Mouse (Mus musculus): ENCODE data around the gene Hba-a2. TPM values are rescaled to one million over a fixed set of nuclear protein-coding genes. Genes with fewer than 3 reads are reported as not detected.

Hba-a2 gene
- polyA plus RNA-seq, 1 experiment = 2,638 TPM

DNA sequence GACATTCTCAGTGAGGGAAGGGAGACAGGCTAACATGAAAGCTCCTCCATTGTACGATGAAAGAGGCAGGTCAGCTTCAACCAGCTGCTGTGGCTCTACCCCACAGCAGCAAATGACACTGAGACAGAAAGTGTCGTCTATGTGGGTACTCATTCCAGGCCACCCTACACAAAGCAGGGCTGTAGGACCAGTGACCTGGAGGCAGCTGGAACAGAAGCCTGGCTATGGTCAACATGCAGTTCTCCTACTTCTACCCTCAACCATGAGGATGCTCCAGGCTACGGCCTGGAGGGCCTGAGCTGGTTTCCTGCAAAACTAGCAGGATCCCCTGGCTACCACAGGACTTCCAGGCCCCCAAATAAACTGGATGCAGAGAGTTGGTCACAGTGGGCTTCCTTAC is 39.7 kb upstream of the Hba-a2 start:
- no peaks in the 10 kb centered on the region for H3K27me3 ChIP-seq (ENCODE audit: control insufficient read depth, insufficient read depth, low read length)
- no peaks in the 10 kb centered on the region for H3K4me1 ChIP-seq (replicated peaks; ENCODE audit: control insufficient read depth, insufficient read depth, low read length)
- 97% methylated on average over 3 of the region's 3 CpGs for WGBS
- TF ChIP-seq CTCF (IDR thresholded peaks at IDR 0.05; ENCODE audit: borderline replicate concordance, control insufficient read depth, extremely low read depth, insufficient read depth, low read length, poor library complexity) = no peak
- TF ChIP-seq POLR2A (IDR thresholded peaks at IDR 0.05; ENCODE audit: control insufficient read depth, extremely low read depth, insufficient read depth, low read length, poor library complexity) = no peak
- H3K27ac ChIP-seq (ENCODE audit: control insufficient read depth, insufficient read depth, low read length) = no peak overlapping the region
- no peak for DNase-seq
- no peaks in the 10 kb centered on the region; the same call in 1 of the 2 replicates for H3K36me3 ChIP-seq (ENCODE audit: control insufficient read depth, insufficient read depth, low read length)
- H3K4me3 ChIP-seq (ENCODE audit: control insufficient read depth, insufficient read depth, low read length) = no peak overlapping the region

DNA sequence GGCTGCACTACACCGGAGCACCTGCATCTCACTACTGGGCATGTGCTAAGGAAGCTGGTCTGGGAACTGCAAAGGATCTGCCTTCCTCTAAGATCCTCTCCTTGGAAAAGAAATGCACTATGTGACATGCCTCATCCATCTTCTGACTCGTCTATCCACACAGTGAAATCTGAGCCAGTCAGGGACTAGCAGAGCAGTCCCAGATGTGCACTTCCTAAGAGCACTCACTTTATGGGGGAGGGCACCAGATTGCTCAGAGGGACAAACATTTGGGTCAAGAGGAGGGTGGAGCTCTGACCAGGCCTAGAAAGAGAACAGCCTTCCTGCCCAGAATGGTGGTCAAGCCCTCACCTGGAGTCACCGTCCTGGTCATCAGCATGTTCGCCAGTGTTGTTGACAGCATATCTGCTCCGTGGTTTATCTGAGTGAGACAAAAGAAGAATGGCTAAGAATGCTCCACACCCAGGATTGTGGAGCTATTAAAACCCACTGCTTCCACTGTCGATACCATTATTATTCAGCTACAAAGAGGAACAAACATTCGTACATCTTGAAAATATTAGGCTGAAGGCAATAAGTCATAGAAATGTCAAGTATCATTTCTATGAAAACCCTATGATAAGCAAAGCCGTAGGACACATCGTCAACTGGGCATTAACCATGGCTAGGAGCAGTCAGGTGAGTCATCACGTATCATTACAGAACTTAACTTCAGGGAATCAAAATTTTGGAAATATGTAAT is 33.4 kb upstream of the Hba-a2 start:
- DNase-seq = no peak
- Histone ChIP-seq H3K27ac (ENCODE audit: control insufficient read depth, insufficient read depth, low read length) (no peak overlapping the region), H3K27me3 (ENCODE audit: control insufficient read depth, insufficient read depth, low read length) (no peaks in the 10 kb centered on the region), H3K4me3 (ENCODE audit: control insufficient read depth, insufficient read depth, low read length) (no peak overlapping the region), H3K4me1 (replicated peaks; ENCODE audit: control insufficient read depth, insufficient read depth, low read length) (peaks cover 5% of the 10 kb centered on the region; the same call in 1 of the 2 replicates), H3K36me3 (ENCODE audit: control insufficient read depth, insufficient read depth, low read length) (0 out of 2 replicates have a peak, but pooled peaks cover 3% of the 10 kb centered on the region)
- WGBS = 95% methylated on average over 10 of the region's 10 CpGs
- TF ChIP-seq CTCF (IDR thresholded peaks at IDR 0.05; ENCODE audit: borderline replicate concordance, control insufficient read depth, extremely low read depth, insufficient read depth, low read length, poor library complexity) (no peak), POLR2A (IDR thresholded peaks at IDR 0.05; ENCODE audit: control insufficient read depth, extremely low read depth, insufficient read depth, low read length, poor library complexity) (no peak)

DNA sequence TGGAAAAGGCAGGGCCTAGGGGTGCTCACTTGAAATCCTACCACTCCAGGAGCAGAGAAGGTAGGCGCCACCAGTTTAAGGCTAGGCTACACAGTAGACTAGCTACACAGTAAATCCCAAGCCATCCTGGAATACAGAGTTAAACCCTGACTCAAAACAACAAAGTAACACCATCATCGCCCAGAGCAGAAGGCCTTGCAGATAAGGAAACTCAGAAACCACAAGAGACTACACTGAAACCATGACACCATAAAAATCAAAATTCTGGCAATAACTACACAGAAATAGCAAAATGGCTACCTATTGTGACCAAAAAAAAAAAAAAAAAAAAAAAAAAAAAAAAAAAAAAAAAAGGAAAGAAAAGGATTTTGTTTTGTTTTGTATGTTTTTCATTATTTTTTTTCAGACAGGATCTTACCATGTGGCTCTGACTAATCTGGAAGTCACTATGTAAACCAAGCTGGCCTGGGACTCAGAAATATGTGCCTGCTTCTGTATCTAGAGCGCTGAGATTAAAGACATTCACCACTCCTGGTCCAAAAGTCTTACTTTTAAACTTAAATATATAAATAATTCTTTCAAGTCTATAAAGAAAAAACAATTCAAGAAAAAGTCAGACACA is 31.1 kb upstream of the Hba-a2 start:
- Histone ChIP-seq H3K4me3 (ENCODE audit: control insufficient read depth, insufficient read depth, low read length) (no peak overlapping the region), H3K36me3 (ENCODE audit: control insufficient read depth, insufficient read depth, low read length) (0 out of 2 replicates have a peak, but pooled peaks cover 3% of the 10 kb centered on the region), H3K27me3 (ENCODE audit: control insufficient read depth, insufficient read depth, low read length) (no peaks in the 10 kb centered on the region), H3K27ac (ENCODE audit: control insufficient read depth, insufficient read depth, low read length) (no peak overlapping the region), H3K4me1 (replicated peaks; ENCODE audit: control insufficient read depth, insufficient read depth, low read length) (peaks cover 8% of the 10 kb centered on the region)
- no peak for DNase-seq
- 64% methylated on average over 3 of the region's 3 CpGs for WGBS
- TF ChIP-seq CTCF (IDR thresholded peaks at IDR 0.05; ENCODE audit: borderline replicate concordance, control insufficient read depth, extremely low read depth, insufficient read depth, low read length, poor library complexity) (no peak), POLR2A (IDR thresholded peaks at IDR 0.05; ENCODE audit: control insufficient read depth, extremely low read depth, insufficient read depth, low read length, poor library complexity) (no peak)

DNA sequence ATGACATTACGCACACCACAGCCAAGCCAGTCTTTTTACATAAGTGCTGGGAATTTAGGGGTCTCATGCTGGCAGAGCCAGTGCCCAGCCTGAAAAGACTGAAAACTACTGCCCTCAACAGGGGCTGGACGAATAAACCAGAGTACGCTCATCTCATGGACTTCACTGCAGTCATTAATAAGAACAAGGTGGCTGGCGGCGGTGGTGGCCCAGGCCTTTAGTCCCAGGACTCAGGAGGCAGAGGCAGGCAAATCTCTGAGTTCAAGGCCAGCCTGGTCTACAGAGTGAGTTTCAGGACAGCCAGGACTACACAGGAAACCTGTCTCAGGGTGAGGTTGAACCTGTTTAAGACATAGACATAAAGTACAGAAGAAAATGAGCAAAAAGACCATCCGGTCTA is 30.1 kb upstream of the Hba-a2 start:
- Histone ChIP-seq H3K4me1 (replicated peaks; ENCODE audit: control insufficient read depth, insufficient read depth, low read length) (peaks cover 8% of the 10 kb centered on the region), H3K36me3 (ENCODE audit: control insufficient read depth, insufficient read depth, low read length) (0 out of 2 replicates have a peak, but pooled peaks cover 3% of the 10 kb centered on the region), H3K27me3 (ENCODE audit: control insufficient read depth, insufficient read depth, low read length) (no peaks in the 10 kb centered on the region), H3K27ac (ENCODE audit: control insufficient read depth, insufficient read depth, low read length) (no peak overlapping the region), H3K4me3 (ENCODE audit: control insufficient read depth, insufficient read depth, low read length) (no peak overlapping the region)
- WGBS = 98% methylated on average over 6 of the region's 6 CpGs
- no peak for TF ChIP-seq CTCF (IDR thresholded peaks at IDR 0.05; ENCODE audit: borderline replicate concordance, control insufficient read depth, extremely low read depth, insufficient read depth, low read length, poor library complexity)
- no peak for TF ChIP-seq POLR2A (IDR thresholded peaks at IDR 0.05; ENCODE audit: control insufficient read depth, extremely low read depth, insufficient read depth, low read length, poor library complexity)
- no peak for DNase-seq

DNA sequence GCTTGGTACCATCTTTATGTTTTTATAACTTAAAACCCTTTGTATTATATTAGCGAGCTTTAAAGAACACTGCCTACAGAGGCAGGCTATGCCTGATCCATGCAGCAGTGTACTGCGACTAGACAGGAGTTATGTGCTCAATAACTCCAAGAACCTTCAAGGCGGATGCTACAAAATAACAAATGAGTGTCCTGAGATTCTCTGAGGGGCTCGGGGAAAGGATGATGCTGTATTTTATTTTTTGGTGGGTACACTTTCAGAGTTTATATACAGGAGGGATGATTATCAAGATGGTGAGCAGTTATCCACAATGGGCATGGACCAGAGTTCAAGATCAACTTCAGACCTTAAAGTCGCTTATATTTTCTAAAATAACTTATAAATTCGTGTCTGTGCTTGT is 29.5 kb upstream of the Hba-a2 start:
- TF ChIP-seq POLR2A (IDR thresholded peaks at IDR 0.05; ENCODE audit: control insufficient read depth, extremely low read depth, insufficient read depth, low read length, poor library complexity) = no peak
- TF ChIP-seq CTCF (IDR thresholded peaks at IDR 0.05; ENCODE audit: borderline replicate concordance, control insufficient read depth, extremely low read depth, insufficient read depth, low read length, poor library complexity) = no peak

DNA sequence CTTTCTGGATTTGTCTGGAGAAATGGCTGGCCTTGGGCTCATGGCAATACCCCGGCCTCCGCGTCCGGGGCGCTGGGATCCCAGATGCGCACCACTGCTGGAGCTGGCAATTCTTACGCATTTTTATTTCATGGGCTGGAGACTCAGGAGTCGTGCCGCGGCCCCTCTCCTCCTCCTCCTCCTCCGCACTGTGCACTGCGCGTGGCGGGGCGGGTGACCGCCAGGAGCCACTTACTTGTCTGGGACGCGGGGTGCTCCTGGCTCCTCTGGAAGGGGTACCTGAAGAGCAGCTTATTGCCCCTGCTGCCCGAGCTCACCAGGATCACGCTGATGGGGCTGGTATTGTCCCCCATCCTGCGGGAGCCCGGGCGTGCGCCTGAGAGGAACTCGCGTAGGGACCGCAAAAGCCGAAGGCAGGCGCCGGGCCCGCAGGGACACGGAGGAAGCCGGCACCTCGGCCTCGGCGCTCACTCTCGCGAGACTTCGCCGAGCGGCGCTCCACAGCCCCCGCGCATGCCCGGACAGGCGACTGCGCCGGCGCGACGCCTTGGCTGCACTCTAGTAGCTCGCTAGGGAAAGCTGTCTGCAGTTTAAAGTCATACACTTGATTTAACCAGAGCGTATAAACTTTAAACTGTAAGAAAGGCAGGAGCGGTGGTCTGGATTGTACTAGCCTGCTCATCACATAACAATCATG is 29.0 kb upstream of the Hba-a2 start, which contains the start of gene Nprl3:
Gene Nprl3 (minus strand): TSS at position 520 of the 697 bp plus-strand sequence.
- TF ChIP-seq CTCF (IDR thresholded peaks at IDR 0.05; ENCODE audit: borderline replicate concordance, control insufficient read depth, extremely low read depth, insufficient read depth, low read length, poor library complexity) (no peak; the same call in 1 of the 2 replicates), POLR2A (IDR thresholded peaks at IDR 0.05; ENCODE audit: control insufficient read depth, extremely low read depth, insufficient read depth, low read length, poor library complexity) (peak; percentile 94)
- peak; percentile 96 for DNase-seq
- Histone ChIP-seq H3K36me3 (ENCODE audit: control insufficient read depth, insufficient read depth, low read length) (no peaks in the 10 kb centered on the region), H3K27ac (ENCODE audit: control insufficient read depth, insufficient read depth, low read length) (0 out of 2 replicates have a peak within 1 kb of the TSS, but pooled peaks have one; percentile 43), H3K4me1 (replicated peaks; ENCODE audit: control insufficient read depth, insufficient read depth, low read length) (peaks cover 8% of the 10 kb centered on the region), H3K4me3 (ENCODE audit: control insufficient read depth, insufficient read depth, low read length) (peak within 1 kb of the TSS; percentile 99), H3K27me3 (ENCODE audit: control insufficient read depth, insufficient read depth, low read length) (no peaks in the 10 kb centered on the region)
- WGBS = under 1% methylated on average over 54 of the region's 54 CpGs

More for the DNA sequence above, 29.5 kb upstream of the Hba-a2 start:
- 31% methylated on average over 6 of the region's 6 CpGs for WGBS
- DNase-seq = no peak
- H3K27me3 ChIP-seq (ENCODE audit: control insufficient read depth, insufficient read depth, low read length) = no peaks in the 10 kb centered on the region
- H3K4me3 ChIP-seq (ENCODE audit: control insufficient read depth, insufficient read depth, low read length) = peak overlapping the region; percentile 99
- 0 out of 2 replicates have a peak, but pooled peaks cover 2% of the 10 kb centered on the region for H3K36me3 ChIP-seq (ENCODE audit: control insufficient read depth, insufficient read depth, low read length)
- H3K4me1 ChIP-seq (replicated peaks; ENCODE audit: control insufficient read depth, insufficient read depth, low read length) = peaks cover 8% of the 10 kb centered on the region
- no peak overlapping the region for H3K27ac ChIP-seq (ENCODE audit: control insufficient read depth, insufficient read depth, low read length)

Data from thymus, adult 2 months (tissue).